Mouse (Mus musculus): Measurements from ENCODE around the gene Caprin2. TPM values are rescaled to one million over a fixed set of nuclear protein-coding genes. Genes with fewer than 3 reads are reported as not detected.

The Caprin2 gene
- polyA plus RNA-seq, 1 experiment, result 10.4 TPM

DNA sequence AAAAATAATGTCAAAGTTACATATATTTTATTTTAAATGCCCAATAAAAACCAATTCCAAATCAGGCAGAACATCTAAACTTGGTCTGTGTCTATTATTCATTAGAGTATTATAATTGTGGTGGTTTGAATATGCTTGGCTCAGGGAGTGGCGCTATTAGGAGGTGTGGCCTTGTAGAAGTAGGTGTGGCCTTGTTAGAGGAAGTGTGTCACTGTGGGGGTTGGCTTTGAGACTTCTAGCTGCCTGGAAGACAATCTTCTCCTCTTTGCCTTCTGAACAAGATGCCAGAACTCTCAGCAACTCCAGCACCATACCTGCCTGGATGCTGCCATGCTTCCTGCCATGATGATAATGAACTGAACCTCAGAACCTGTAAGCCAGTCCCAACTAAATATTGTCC, 22.1 kb downstream of the Caprin2 start:
- no peaks in the 10 kb centered on the region for H3K4me1 ChIP-seq (ENCODE audit: control insufficient read depth, insufficient read depth, low read length)
- H3K27ac ChIP-seq (ENCODE audit: insufficient read depth, low read length), result no peak overlapping the region
- TF ChIP-seq POLR2A (IDR thresholded peaks at IDR 0.05; ENCODE audit: low read depth, low read length) (no peak), CTCF (IDR thresholded peaks at IDR 0.05; ENCODE audit: borderline replicate concordance, insufficient read depth, low read length) (no peak)
- no peak overlapping the region for H3K4me3 ChIP-seq (ENCODE audit: insufficient read depth, low read length)

DNA sequence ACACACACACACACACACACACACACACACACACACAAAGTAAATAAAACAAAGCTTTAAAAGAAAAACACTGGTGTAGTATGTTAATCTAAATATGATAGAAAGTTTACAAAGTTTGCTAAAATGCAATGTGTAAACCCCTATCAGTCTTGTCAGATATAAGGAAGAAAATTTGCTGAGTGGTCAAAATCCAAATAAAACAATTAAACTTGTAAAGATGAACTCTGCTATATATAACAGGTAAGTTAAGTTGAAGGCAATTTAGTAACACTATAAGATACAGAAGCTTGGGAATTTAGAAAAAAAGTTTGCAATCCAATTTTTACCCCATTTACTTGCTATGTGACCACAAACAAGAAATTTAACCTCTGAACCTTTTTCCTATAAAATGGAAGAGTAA, 50.4 kb downstream of the Caprin2 start:
- Histone ChIP-seq H3K4me1 (ENCODE audit: control insufficient read depth, insufficient read depth, low read length) (no peaks in the 10 kb centered on the region), H3K4me3 (ENCODE audit: insufficient read depth, low read length) (no peak overlapping the region), H3K27ac (ENCODE audit: insufficient read depth, low read length) (no peak overlapping the region)
- TF ChIP-seq CTCF (IDR thresholded peaks at IDR 0.05; ENCODE audit: borderline replicate concordance, insufficient read depth, low read length), result no peak
- no peak for TF ChIP-seq POLR2A (IDR thresholded peaks at IDR 0.05; ENCODE audit: low read depth, low read length)

DNA sequence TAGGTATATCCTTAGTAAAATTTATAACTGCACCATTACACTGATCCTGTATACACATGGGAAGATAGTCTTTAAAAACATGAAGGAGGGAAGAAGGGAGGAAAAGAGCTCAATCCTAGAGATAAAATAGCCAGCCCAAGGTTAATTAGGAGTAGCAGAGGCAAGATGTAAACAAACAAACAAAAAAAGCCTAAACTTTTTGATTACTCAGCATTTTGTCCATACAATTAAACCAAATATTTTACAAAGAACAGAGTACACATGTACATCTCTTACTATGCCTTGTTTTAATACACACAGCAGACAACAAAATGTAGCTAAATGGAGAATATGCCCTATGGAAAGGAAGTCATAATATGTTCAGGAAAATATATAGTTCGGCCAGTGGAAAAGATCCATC, 54.3 kb downstream of the Caprin2 start:
- Histone ChIP-seq H3K4me1 (ENCODE audit: control insufficient read depth, insufficient read depth, low read length) (no peaks in the 10 kb centered on the region), H3K4me3 (ENCODE audit: insufficient read depth, low read length) (no peak overlapping the region), H3K27ac (ENCODE audit: insufficient read depth, low read length) (no peak overlapping the region)
- TF ChIP-seq POLR2A (IDR thresholded peaks at IDR 0.05; ENCODE audit: low read depth, low read length) (no peak), CTCF (IDR thresholded peaks at IDR 0.05; ENCODE audit: borderline replicate concordance, insufficient read depth, low read length) (no peak)

DNA sequence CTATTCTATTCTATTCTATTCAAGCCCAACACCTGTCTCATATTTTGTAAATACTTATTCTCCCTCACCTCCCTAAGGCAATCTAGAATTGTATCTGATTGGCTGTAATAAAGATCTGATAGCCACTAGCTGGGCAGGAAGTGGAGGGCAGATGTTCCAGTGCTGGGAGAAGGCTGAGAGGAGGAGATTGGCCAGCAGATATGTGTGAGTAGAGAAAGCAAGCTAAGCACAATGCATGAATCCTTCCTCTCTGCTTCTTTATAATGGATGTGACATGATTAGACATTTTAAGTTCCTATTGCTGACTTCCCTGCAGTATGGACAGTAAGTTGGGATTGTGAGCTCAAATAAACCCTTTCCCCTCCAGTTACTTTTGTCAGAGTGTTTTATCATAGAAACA, 57.6 kb downstream of the Caprin2 start:
- no peak overlapping the region for H3K4me3 ChIP-seq (ENCODE audit: insufficient read depth, low read length)
- TF ChIP-seq CTCF (IDR thresholded peaks at IDR 0.05; ENCODE audit: borderline replicate concordance, insufficient read depth, low read length) (no peak), POLR2A (IDR thresholded peaks at IDR 0.05; ENCODE audit: low read depth, low read length) (no peak)
- no peak overlapping the region for H3K27ac ChIP-seq (ENCODE audit: insufficient read depth, low read length)
- H3K4me1 ChIP-seq (ENCODE audit: control insufficient read depth, insufficient read depth, low read length), result no peaks in the 10 kb centered on the region

DNA sequence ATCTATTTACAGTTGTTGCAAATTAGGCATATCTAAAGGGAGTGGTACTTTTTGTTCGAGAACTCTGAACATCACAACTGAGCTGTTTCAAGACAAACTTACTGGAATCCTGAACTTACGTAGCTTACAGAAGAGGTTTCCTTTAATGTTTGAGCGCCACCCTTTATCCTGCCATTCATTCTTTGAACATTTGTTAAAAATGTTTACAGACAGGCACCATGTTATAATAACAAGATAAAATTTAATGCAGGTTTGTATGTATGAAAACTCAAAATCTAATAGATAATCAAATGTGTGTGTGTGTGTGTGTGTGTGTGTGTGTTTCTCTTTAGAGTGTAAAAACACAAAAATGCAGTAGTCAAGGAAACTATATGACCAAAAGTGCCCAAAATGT, 64.3 kb downstream of the Caprin2 start:
- no peak overlapping the region for H3K27ac ChIP-seq (ENCODE audit: insufficient read depth, low read length)
- peak overlapping the region; percentile 96 for H3K4me3 ChIP-seq (ENCODE audit: insufficient read depth, low read length)
- H3K4me1 ChIP-seq (ENCODE audit: control insufficient read depth, insufficient read depth, low read length), result no peaks in the 10 kb centered on the region
- no peak for TF ChIP-seq POLR2A (IDR thresholded peaks at IDR 0.05; ENCODE audit: low read depth, low read length)
- no peak for TF ChIP-seq CTCF (IDR thresholded peaks at IDR 0.05; ENCODE audit: borderline replicate concordance, insufficient read depth, low read length)

DNA sequence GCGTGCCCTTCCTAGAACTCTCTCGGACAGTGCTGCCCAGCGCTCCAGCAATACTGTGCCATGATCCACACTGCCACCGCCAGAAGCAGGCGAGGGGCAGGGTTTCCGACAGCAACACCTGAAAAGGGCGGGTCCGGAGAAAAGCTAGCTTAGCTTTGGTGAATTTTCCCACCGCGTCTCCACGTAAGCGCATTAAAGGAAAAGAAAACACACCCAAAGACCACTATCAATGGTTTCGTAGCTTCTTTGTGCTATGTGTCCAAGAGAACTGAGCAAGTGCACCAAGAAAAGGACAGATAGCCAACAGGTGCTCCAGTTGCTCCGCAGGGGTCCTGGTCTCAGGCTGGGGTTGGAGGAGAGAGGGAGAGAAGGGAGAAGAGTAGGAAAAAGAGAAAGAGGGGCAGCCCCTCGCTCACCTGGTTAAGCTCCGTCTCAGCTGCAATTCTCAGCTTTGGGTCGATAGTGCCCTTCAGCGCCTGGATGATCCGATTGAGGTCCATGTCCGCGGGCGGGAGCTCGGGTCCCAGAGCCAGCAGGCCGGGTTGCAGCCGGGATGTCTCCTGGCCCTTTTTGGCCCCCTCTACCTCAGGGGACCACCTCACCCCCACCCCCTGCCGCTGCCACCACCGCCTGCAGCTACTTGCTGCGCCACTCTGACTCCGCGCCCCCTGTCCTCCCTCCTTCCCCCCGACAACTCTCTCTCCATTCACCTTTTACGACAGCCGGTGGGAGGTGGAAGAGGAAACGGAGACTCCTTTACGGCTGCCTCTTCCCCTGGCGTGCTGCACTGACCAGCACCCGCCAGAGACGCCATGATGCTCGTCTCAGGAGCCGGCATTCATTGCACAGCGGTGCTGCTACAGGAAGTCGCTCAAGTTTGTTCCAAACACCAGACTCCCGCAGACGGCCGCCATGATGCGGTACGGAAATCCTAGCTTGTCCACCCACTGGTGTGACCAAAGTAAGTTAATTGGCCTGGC, 65.0 kb downstream of the Caprin2 start, which contains the start of gene Ipo8:
Gene Ipo8, minus strand, starts transcription at position 720 of the 980 bp plus-strand sequence.
- TF ChIP-seq CTCF (IDR thresholded peaks at IDR 0.05; ENCODE audit: borderline replicate concordance, insufficient read depth, low read length) (no peak), POLR2A (IDR thresholded peaks at IDR 0.05; ENCODE audit: low read depth, low read length) (peak; percentile 81)
- peak within 1 kb of the TSS; percentile 96 for H3K4me3 ChIP-seq (ENCODE audit: insufficient read depth, low read length)
- H3K27ac ChIP-seq (ENCODE audit: insufficient read depth, low read length), result no peak within 1 kb of the TSS
- no peaks in the 10 kb centered on the region for H3K4me1 ChIP-seq (ENCODE audit: control insufficient read depth, insufficient read depth, low read length)

DNA sequence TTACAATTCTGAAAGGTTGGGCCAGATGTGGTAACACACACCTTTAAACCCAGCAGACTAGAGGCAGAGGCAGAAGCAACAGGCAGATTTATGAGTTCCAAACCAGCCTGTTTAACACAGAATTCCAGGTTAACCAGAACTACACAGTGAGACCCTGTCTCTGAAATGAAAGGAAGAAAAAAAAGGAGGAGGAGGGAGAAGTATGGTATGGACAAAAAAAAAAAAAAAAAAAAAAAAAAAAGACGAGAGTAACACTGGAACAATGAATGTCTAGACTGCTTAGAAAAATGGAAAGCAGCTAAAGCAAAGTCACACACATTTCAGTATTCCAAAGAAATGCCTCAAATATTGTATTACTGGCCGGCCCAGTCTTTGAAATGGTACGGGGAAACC, 65.7 kb downstream of the Caprin2 start:
- Histone ChIP-seq H3K4me3 (ENCODE audit: insufficient read depth, low read length) (peak overlapping the region; percentile 96), H3K4me1 (ENCODE audit: control insufficient read depth, insufficient read depth, low read length) (no peaks in the 10 kb centered on the region), H3K27ac (ENCODE audit: insufficient read depth, low read length) (no peak overlapping the region)
- no peak for TF ChIP-seq POLR2A (IDR thresholded peaks at IDR 0.05; ENCODE audit: low read depth, low read length)
- no peak for TF ChIP-seq CTCF (IDR thresholded peaks at IDR 0.05; ENCODE audit: borderline replicate concordance, insufficient read depth, low read length)

DNA sequence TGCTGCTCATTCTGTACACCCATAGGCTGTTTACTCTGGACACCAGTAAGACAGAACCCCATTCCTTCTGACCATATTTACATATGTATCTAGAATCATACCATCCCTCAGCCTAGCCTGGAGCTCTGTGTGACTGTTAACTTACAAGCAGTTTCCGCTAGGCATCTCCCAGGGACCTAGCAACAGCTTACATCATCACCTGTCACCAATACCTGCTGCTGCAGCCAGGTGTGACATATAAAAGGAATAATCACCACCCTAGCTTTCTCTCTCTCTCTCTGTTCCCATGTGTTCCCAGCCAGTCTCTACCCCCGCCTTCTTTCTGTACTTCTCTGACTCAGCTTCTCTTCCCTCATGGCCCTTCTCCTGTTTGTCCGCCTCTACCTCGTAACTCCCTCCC, 69.9 kb downstream of the Caprin2 start:
- TF ChIP-seq CTCF (IDR thresholded peaks at IDR 0.05; ENCODE audit: borderline replicate concordance, insufficient read depth, low read length) (no peak), POLR2A (IDR thresholded peaks at IDR 0.05; ENCODE audit: low read depth, low read length) (no peak)
- H3K27ac ChIP-seq (ENCODE audit: insufficient read depth, low read length), result no peak overlapping the region
- H3K4me3 ChIP-seq (ENCODE audit: insufficient read depth, low read length), result no peak overlapping the region
- no peaks in the 10 kb centered on the region for H3K4me1 ChIP-seq (ENCODE audit: control insufficient read depth, insufficient read depth, low read length)

DNA sequence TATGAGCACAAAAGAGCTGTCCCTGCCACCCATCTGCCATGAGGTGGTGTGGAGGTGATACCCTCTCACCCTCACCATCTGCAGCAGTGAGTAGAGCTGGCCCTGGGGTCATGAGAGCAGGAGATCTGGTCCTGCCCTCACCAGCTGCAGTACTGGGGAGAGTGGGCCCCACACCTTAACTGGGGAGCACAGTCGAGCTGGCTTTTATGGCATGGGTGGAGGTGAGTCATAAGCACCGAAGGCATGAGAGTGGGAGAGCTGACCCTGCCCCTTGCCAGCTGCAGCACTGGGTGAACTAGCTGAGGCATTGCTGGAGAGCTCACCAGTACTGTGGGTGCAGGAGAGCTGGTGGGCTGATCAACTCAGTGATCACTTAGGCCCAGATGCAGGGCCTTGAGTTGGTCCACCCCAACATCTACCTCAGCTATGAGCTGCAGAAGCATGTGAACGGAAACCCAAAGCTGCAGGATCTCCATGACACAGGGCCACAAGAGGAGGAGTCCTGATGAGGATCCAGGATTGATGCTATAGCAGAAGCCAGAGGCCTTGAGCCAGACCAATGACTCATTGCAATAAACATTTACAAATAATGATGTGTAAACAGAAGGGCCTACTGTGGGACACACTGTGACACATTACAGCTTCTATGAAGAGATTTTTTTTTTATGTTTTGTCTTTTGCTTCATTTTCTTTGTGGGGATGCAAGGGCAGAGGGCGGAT, 77.3 kb downstream of the Caprin2 start:
- TF ChIP-seq POLR2A (IDR thresholded peaks at IDR 0.05; ENCODE audit: low read depth, low read length) (no peak), CTCF (IDR thresholded peaks at IDR 0.05; ENCODE audit: borderline replicate concordance, insufficient read depth, low read length) (no peak)
- H3K27ac ChIP-seq (ENCODE audit: insufficient read depth, low read length), result no peak overlapping the region
- no peak overlapping the region for H3K4me3 ChIP-seq (ENCODE audit: insufficient read depth, low read length)
- no peaks in the 10 kb centered on the region for H3K4me1 ChIP-seq (ENCODE audit: control insufficient read depth, insufficient read depth, low read length)

DNA sequence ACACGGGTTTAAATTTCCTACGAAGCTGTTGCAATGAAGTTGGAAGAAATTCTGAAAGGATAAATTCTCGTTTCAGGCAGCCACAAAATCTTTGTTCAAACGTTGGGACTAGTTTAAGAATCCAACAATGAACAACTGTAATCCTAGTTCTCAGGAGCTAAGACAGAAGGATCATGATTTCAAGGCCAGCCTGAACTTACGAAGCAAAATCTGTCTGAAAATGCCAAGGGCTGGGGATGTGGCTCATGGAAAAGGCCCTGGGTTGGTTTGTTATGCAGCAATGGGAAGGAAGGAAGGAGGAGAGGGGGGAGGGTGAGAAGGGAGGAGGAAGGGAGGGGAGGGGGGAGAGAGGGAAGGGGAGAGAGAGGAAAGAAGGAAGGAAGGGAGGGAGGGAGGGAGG, 79.3 kb downstream of the Caprin2 start:
- Histone ChIP-seq H3K27ac (ENCODE audit: insufficient read depth, low read length) (no peak overlapping the region), H3K4me1 (ENCODE audit: control insufficient read depth, insufficient read depth, low read length) (no peaks in the 10 kb centered on the region), H3K4me3 (ENCODE audit: insufficient read depth, low read length) (no peak overlapping the region)
- TF ChIP-seq POLR2A (IDR thresholded peaks at IDR 0.05; ENCODE audit: low read depth, low read length) (no peak), CTCF (IDR thresholded peaks at IDR 0.05; ENCODE audit: borderline replicate concordance, insufficient read depth, low read length) (no peak)

All from embryonic fibroblast, embryonic 13.5 days (primary cell).